ENCODE assay signal across 14 mouse cellular contexts in the genomic region with DNA sequence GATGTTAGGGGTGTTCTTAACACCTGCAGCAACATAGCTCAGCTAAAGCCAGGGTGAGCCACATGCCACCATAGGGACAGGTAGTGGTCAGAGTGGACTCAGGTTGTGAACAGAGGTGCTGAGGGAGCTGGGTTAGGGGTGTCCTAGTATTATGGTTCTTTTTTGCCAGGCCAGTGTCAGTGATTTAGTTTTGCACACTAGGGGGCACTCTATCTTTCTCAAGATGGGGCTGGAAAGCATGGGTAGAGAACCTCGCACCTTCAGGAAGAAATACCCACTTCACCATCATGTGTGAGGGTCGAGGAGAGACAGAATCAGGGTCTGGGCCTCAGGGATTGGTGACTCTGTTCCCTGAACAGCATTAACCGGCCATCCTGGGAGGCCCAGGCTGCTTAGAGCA. TPM values are rescaled to one million over a fixed set of nuclear protein-coding genes. Genes with fewer than 3 reads are reported as not detected.
A peak's percentile ranks its signal among the peaks of the same experiment; 100 is the strongest.
DNase-seq lines count a peak whose midpoint lies in the region; TF ChIP-seq lines count a peak whose summit lies in the region.
"Had no signal": no experiment of that assay in that cellular context is flagged by ENCODE, and none has a peak within 500 bp of the region (broad histone marks: within the 10 kb centered on the region; RNA-seq: fewer than 3 reads in every experiment).

No protein-coding gene starts in this region.

- DNase-seq in embryo, embryonic 10.5 days (ENCODE audit: low spot score) = peak; percentile 6
- no peak for DNase-seq in embryo, embryonic 9.5 days (ENCODE audit: extremely low spot score)
- no peak for DNase-seq in left cerebral cortex, adult 2 months (ENCODE audit: extremely low spot score in 1 of 2, low spot score in 2 of 2)
- DNase-seq in left cerebral cortex, postnatal 4 days = no peak
- peak; percentile 21 for DNase-seq in 416B (ENCODE audit: low read depth)
- peak; percentile 39 for DNase-seq in ZHBTc4 (ENCODE audit: low read depth, low spot score)
- DNase-seq in MN1 (ENCODE audit: low spot score) = no peak
- DNase-seq in layer of hippocampus, postnatal 36 days = no peak
- DNase-seq: cerebellum, postnatal 36 days; kidney, postnatal 10 days; liver; thymus, postnatal 36 days had no signal

- TF ChIP-seq CTCF in left cerebral cortex, adult 2 months (IDR thresholded peaks at IDR 0.05) = peak; percentile 49

- no peak overlapping the region for H3K27ac ChIP-seq in left cerebral cortex, adult 2 months

- no peak overlapping the region for H3K4me3 ChIP-seq in left cerebral cortex, adult 2 months
- H3K4me3 ChIP-seq: megakaryocyte, embryonic 14.5 days had no signal

- intact Hi-C loops in left cerebral cortex, adult 2 months (cut with DNase I) = no loop called here
- intact Hi-C loops in left cerebral cortex, postnatal 4 days (cut with DNase I) = no loop called here

RNA-seq across cellular contexts. Expression of gene Ttc38, which starts 3.2 kb away (rescaled TPM):
- total RNA-seq in left cerebral cortex, adult 2 months (2021) = 1 to 10 TPM; 5.0 to 5.2 TPM
- 1 to 10 TPM; 2.3 to 3.5 TPM for total RNA-seq in left cerebral cortex, postnatal 4 days (2021)
- 1 to 10 TPM; 4.4 to 7.7 TPM for total RNA-seq in layer of hippocampus, postnatal 36 days (2021)

RNA-seq across cellular contexts. Expression of gene Pkdrej, which starts 13.8 kb away (rescaled TPM):
- 1 to 10 TPM in 1 of 2 experiments, under 1 TPM in 1; 0.82 to 1.2 TPM for total RNA-seq in left cerebral cortex, adult 2 months (2021)
- total RNA-seq in left cerebral cortex, postnatal 4 days (2021) = under 1 TPM; 0.36 to 0.46 TPM
- total RNA-seq in layer of hippocampus, postnatal 36 days (2021) = under 1 TPM; 0.53 to 0.62 TPM
- total RNA-seq: hematopoietic stem cell, adult 5-6 weeks had no signal

RNA-seq across cellular contexts. Expression of gene Cdpf1, which starts 23.8 kb away (rescaled TPM):
- total RNA-seq in left cerebral cortex, adult 2 months (2021) = 10 to 100 TPM; 21.1 to 21.3 TPM
- 10 to 100 TPM; 19.9 to 22.6 TPM for total RNA-seq in left cerebral cortex, postnatal 4 days (2021)
- total RNA-seq in layer of hippocampus, postnatal 36 days (2021) = 10 to 100 TPM; 17.5 to 20.6 TPM

RNA-seq across cellular contexts. Expression of gene Gtse1, which starts 24.2 kb away (rescaled TPM):
- total RNA-seq in left cerebral cortex, adult 2 months (2021) = under 1 TPM; 0.25 to 0.33 TPM
- total RNA-seq in left cerebral cortex, postnatal 4 days (2021) = 1 to 10 TPM; 2.3 to 2.9 TPM
- total RNA-seq in layer of hippocampus, postnatal 36 days (2021) = under 1 TPM; 0.61 to 0.67 TPM

RNA-seq across cellular contexts. Expression of gene Trmu, which starts 43.8 kb away (rescaled TPM):
- 10 to 100 TPM; 29.9 to 33.8 TPM for total RNA-seq in left cerebral cortex, adult 2 months (2021)
- 10 to 100 TPM; 36.2 to 37.8 TPM for total RNA-seq in left cerebral cortex, postnatal 4 days (2021)
- total RNA-seq in layer of hippocampus, postnatal 36 days (2021) = 10 to 100 TPM; 33.9 to 36.8 TPM

Comparison
In these comparisons a context has a peak if more than half of its experiments do, and no peak if none do; other contexts are left out.
1. DNase-seq: peak in embryo, embryonic 10.5 days (single experiment), 416B (single experiment) and ZHBTc4 (single experiment); none in embryo, embryonic 9.5 days (single experiment), left cerebral cortex, adult 2 months (0 of 2), left cerebral cortex, postnatal 4 days (single experiment), MN1 (single experiment) and layer of hippocampus, postnatal 36 days (0 of 2).